Mouse (Mus musculus): ENCODE results near the gene Rasgrp2. TPM values are rescaled to one million over a fixed set of nuclear protein-coding genes. Genes with fewer than 3 reads are reported as not detected.
A peak's percentile ranks its signal among the peaks of the same experiment; 100 is the strongest.

The Rasgrp2 gene
- polyA plus RNA-seq, 1 experiment from 2014 or later, result 34.8 TPM

DNA sequence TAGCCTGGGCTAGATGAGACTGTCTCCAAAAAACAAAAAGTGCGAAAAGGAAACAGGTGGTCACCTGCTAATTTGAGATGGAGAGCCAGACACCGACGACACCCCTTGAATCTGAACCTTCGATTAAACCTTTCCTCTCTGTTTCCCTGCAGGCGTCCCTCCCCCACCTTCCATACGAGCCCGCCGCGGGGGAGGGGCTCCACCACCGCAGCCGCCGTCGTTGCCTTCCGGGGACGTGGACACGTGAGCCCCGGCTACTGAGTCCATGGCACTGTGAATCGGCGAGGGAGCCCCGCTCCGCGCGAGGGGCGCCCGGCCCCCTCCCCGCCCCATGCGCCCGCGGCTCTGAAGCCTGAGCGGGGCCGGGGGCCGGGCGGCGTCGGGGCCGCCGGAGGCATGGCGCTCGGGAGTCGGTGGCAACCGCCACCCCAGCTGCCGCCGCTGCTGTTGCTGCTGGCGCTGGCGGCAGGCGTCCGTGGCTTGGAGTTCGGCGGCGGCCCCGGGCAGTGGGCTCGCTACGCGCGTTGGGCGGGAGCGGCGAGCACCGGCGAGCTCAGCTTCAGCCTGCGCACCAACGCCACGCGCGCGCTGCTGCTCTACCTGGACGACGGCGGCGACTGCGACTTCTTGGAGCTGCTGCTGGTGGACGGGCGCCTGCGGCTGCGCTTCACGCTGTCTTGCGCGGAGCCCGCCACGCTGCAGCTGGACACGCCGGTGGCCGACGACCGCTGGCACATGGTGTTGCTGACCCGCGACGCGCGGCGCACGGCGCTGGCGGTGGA, 28.7 kb downstream of the Rasgrp2 start:
- DNase-seq, result peak; percentile 76
- Histone ChIP-seq H3K27me3 (ENCODE audit: insufficient read depth, low read length) (peaks cover 64% of the 10 kb centered on the region), H3K4me1 (ENCODE audit: insufficient read depth) (peaks cover 5% of the 10 kb centered on the region; the same call in 1 of the 2 replicates), H3K9ac (no peak overlapping the region), H3K36me3 (ENCODE audit: insufficient read depth) (no peaks in the 10 kb centered on the region), H3K4me2 (peak overlapping the region; percentile 58), H3K4me3 (ENCODE audit: low read depth, low read length) (peak overlapping the region; percentile 31), H3K27ac (ENCODE audit: low read depth) (no peak overlapping the region), H3K9me3 (ENCODE audit: low read depth, low read length) (no peaks in the 10 kb centered on the region)
- peak; percentile 59 for ATAC-seq (ENCODE audit: insufficient read depth)
- 1% methylated on average over 92 of the region's 94 CpGs for WGBS
- no peak for TF ChIP-seq CTCF (IDR thresholded peaks at IDR 0.05; ENCODE audit: low read depth)

DNA sequence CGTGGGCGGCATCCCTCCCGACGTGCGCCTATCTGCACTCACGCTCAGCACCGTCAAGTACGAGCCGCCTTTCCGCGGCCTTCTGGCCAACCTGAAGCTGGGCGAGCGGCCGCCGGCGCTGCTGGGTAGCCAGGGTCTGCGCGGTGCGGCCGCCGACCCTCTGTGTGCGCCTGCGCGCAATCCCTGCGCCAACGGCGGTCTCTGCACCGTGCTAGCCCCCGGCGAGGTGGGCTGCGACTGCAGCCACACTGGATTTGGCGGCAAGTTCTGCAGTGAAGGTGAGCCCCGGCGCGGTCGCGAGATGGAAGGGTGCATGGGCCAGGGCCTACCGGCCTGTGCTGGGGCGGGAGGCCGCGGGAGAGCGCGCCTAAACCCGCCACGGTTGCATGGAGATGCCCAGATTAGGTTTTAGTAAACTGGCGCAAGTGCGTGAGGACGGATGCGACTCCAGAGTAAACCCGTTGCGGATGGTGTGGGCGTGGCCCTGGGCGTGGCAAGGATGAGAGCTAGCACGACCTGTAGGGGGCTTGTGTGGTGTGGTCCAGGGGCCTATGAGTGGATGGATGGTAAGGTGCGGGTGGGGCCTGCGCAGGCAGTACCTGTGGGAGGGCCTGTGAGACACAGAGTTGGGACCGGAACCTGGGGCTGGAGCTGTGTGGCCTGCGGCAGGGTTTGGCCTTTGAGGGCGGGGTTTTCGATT, 29.5 kb downstream of the Rasgrp2 start:
- Histone ChIP-seq H3K9me3 (ENCODE audit: low read depth, low read length) (no peaks in the 10 kb centered on the region), H3K4me3 (ENCODE audit: low read depth, low read length) (peak overlapping the region; percentile 31), H3K27ac (ENCODE audit: low read depth) (no peak overlapping the region), H3K36me3 (ENCODE audit: insufficient read depth) (no peaks in the 10 kb centered on the region), H3K27me3 (ENCODE audit: insufficient read depth, low read length) (peaks cover 64% of the 10 kb centered on the region), H3K4me1 (ENCODE audit: insufficient read depth) (peaks cover 5% of the 10 kb centered on the region; the same call in 1 of the 2 replicates), H3K9ac (no peak overlapping the region), H3K4me2 (peak overlapping the region; percentile 58)
- under 1% methylated on average over 60 of the region's 60 CpGs for WGBS
- no peak; the same call in 1 of the 2 replicates for TF ChIP-seq CTCF (IDR thresholded peaks at IDR 0.05; ENCODE audit: low read depth)
- DNase-seq (peak; percentile 43), ATAC-seq (ENCODE audit: insufficient read depth) (peak; percentile 43; the same call in 1 of the 2 replicates)

DNA sequence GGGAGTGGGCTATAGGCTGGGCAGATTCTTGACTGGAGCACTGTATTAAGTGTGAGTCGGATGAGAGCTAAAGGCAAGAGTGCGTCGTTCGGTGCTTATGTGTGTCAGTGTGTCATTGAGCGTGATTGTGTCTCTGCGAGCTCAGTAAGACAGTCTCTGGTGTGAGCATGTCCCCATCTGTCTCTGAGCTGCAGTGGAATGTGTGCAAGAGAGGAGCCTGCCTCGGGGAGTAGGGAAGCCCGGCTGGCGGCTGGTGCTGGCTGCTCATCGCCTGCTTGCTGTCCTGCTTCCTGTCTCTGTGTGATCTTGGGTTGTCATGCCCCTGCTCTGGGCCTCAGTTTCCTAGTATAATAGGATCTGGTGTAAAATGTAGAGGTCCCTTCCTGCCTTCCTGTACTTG, 43.9 kb downstream of the Rasgrp2 start:
- Histone ChIP-seq H3K4me3 (ENCODE audit: low read depth, low read length) (no peak overlapping the region), H3K4me1 (ENCODE audit: insufficient read depth) (no peaks in the 10 kb centered on the region), H3K27ac (ENCODE audit: low read depth) (no peak overlapping the region), H3K9me3 (ENCODE audit: low read depth, low read length) (no peaks in the 10 kb centered on the region), H3K27me3 (ENCODE audit: insufficient read depth, low read length) (peaks cover 4% of the 10 kb centered on the region; the same call in 1 of the 2 replicates), H3K36me3 (ENCODE audit: insufficient read depth) (no peaks in the 10 kb centered on the region), H3K4me2 (no peak overlapping the region), H3K9ac (no peak overlapping the region)
- TF ChIP-seq CTCF (IDR thresholded peaks at IDR 0.05; ENCODE audit: low read depth), result no peak
- WGBS, result 65% methylated on average over 10 of the region's 10 CpGs
- DNase-seq (no peak), ATAC-seq (ENCODE audit: insufficient read depth) (no peak)

DNA sequence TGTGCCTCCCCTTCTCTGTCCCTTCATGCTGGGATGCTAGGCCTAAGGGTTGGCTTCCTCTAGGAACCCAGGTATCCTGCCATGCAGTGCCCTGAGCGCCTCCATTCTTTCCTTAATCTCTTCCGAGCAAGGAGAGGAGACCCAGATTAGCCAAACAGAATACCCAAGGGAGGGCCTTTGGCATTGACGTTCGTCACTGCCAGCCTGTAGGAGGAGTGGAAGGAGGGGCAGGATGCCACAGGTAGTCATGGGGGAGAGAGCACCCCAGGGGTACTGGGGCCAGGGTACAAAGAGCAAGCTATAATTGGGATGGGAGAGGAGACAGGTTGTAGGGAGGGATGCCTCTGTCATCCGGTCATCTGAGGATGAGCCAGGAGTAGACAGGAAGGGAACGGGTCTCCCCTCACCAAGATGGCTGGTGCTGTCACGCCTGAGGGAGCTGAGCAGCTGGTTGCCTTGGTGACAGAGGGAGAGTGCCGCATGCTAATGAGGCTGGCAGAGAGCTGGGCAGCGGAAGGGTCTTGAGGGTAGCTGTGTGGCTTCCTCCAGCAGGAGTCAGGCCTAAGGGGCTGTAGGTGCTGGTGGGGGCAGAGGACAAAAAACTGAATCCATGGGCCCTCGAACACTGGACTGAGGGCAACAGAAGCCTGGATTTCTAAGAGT, 46.8 kb downstream of the Rasgrp2 start:
- H3K9me3 ChIP-seq (ENCODE audit: low read depth, low read length), result no peaks in the 10 kb centered on the region
- no peak overlapping the region for H3K4me2 ChIP-seq
- no peak overlapping the region for H3K27ac ChIP-seq (ENCODE audit: low read depth)
- H3K36me3 ChIP-seq (ENCODE audit: insufficient read depth), result no peaks in the 10 kb centered on the region
- TF ChIP-seq CTCF (IDR thresholded peaks at IDR 0.05; ENCODE audit: low read depth), result no peak
- no peak for ATAC-seq (ENCODE audit: insufficient read depth)
- no peak for DNase-seq
- no peaks in the 10 kb centered on the region for H3K4me1 ChIP-seq (ENCODE audit: insufficient read depth)
- peaks cover 4% of the 10 kb centered on the region; the same call in 1 of the 2 replicates for H3K27me3 ChIP-seq (ENCODE audit: insufficient read depth, low read length)
- no peak overlapping the region for H3K4me3 ChIP-seq (ENCODE audit: low read depth, low read length)
- H3K9ac ChIP-seq, result no peak overlapping the region
- 46% methylated on average over 10 of the region's 10 CpGs for WGBS

DNA sequence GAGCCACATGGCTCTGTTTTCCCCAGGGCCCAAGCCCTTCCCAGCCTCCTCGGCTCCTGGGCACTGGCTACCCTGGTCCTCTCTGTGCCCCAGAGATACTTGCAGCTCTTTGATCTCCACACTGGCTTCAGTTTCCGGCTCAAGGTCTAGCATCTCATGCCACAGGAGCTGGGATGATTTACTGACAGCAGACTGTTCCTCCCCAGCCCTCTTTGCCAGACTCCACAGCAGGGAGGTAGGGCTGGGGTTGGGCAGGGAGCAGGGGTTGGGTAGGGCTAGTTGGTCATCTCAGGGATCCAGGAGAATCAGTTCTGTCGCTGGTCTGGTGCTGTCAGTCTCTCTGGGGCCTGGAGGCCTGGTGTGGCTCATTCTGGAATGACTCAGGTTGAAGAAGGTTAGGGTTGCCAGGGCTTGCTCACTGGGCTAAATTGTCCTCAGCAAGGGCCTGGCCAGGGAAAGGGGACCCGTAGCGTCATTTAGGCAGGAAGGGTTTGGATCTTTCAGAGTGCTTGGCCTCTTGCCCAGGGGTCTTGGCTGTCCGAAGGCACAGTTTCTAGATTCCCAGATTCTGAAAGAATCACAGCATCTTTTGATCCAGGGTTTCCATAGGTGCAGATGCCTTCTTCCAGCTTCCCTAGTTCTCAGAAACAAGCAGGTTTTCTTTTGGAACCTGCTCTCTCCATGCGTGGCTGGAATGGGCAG, 47.7 kb downstream of the Rasgrp2 start:
- H3K4me3 ChIP-seq (ENCODE audit: low read depth, low read length), result no peak overlapping the region
- WGBS, result 54% methylated on average over 7 of the region's 7 CpGs
- TF ChIP-seq CTCF (IDR thresholded peaks at IDR 0.05; ENCODE audit: low read depth), result no peak
- H3K36me3 ChIP-seq (ENCODE audit: insufficient read depth), result no peaks in the 10 kb centered on the region
- peaks cover 4% of the 10 kb centered on the region; the same call in 1 of the 2 replicates for H3K27me3 ChIP-seq (ENCODE audit: insufficient read depth, low read length)
- H3K4me1 ChIP-seq (ENCODE audit: insufficient read depth), result peaks cover 3% of the 10 kb centered on the region; the same call in 1 of the 2 replicates
- peak; percentile 29 for DNase-seq
- ATAC-seq (ENCODE audit: insufficient read depth), result no peak
- no peak overlapping the region for H3K4me2 ChIP-seq
- no peak overlapping the region for H3K9ac ChIP-seq
- H3K9me3 ChIP-seq (ENCODE audit: low read depth, low read length), result no peaks in the 10 kb centered on the region
- no peak overlapping the region for H3K27ac ChIP-seq (ENCODE audit: low read depth)

DNA sequence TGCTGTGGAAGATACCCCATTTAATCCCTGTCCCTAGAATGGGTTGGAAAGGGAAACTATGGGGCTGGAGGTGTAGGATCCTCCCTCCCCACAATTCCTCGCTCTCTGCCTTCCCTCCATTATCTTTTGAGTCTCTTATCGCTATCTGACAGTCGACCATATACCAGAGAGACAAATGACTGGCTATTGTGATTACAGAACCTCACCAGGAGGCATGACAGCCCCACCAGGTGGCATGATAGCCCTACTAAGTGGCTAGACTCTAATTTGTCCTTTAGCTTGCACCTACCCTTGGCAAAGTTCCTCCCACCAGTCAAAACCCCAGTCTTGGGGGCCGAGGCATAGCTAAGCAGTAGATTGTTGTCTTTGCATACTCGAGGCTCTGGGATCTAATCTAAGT, 49.6 kb downstream of the Rasgrp2 start:
- no peak for TF ChIP-seq CTCF (IDR thresholded peaks at IDR 0.05; ENCODE audit: low read depth)
- H3K27ac ChIP-seq (ENCODE audit: low read depth), result no peak overlapping the region
- DNase-seq (no peak), ATAC-seq (ENCODE audit: insufficient read depth) (no peak)
- WGBS, result 23% methylated on average over 5 of the region's 5 CpGs
- H3K9ac ChIP-seq, result no peak overlapping the region
- peaks cover 5% of the 10 kb centered on the region; the same call in 1 of the 2 replicates for H3K4me1 ChIP-seq (ENCODE audit: insufficient read depth)
- H3K4me2 ChIP-seq, result no peak overlapping the region; the same call in 1 of the 2 replicates
- no peaks in the 10 kb centered on the region for H3K36me3 ChIP-seq (ENCODE audit: insufficient read depth)
- no peak overlapping the region for H3K4me3 ChIP-seq (ENCODE audit: low read depth, low read length)
- H3K9me3 ChIP-seq (ENCODE audit: low read depth, low read length), result no peaks in the 10 kb centered on the region
- H3K27me3 ChIP-seq (ENCODE audit: insufficient read depth, low read length), result peaks cover 4% of the 10 kb centered on the region; the same call in 1 of the 2 replicates

Data from lung, embryonic 14.5 days (tissue).